Mouse (Mus musculus) forebrain, embryonic 16.5 days (tissue): ENCODE data around the gene Zfp639. TPM values are rescaled to one million over a fixed set of nuclear protein-coding genes. Genes with fewer than 3 reads are reported as not detected.
A peak's percentile ranks its signal among the peaks of the same experiment; 100 is the strongest.

Source experiments
- ATAC-seq: fragments of 200-750 bp; cut with Nextera tagmentation; 2 replicates; pipeline ENCODE4 v1.8.0; 2017; ENCODE audit warnings: mild to moderate bottlenecking, moderate library complexity
- H3K27ac ChIP-seq: fragments of 300-500 bp; sonication (generic); 2 replicates; pipeline ENCODE4 v1.5.1; 2014; ENCODE audit warnings: low read length, control low read depth
- H3K27me3 ChIP-seq: fragments of 300-500 bp; sonication (generic); replicated peaks from 2 replicates; pipeline ENCODE4 v1.6.1; 2014; ENCODE audit warnings: low read length; ENCODE audit not compliant: control insufficient read depth, insufficient read depth
- H3K36me3 ChIP-seq: fragments of 300-500 bp; sonication (generic); 2 replicates; pipeline ENCODE4 v1.6.1; 2014; ENCODE audit not compliant: control insufficient read depth, insufficient read depth
- H3K4me1 ChIP-seq: fragments of 300-500 bp; sonication (generic); replicated peaks from 2 replicates; pipeline ENCODE4 v1.6.1; 2014; ENCODE audit warnings: low read length; ENCODE audit not compliant: control insufficient read depth, insufficient read depth
- H3K4me2 ChIP-seq: fragments of 300-500 bp; sonication (generic); 2 replicates; pipeline ENCODE4 v1.6.1; 2014; ENCODE audit warnings: mild to moderate bottlenecking, low read length, control low read depth
- H3K4me3 ChIP-seq: fragments of 300-500 bp; sonication (generic); replicated peaks from 2 replicates; pipeline ENCODE4 v1.5.1; 2014; ENCODE audit warnings: mild to moderate bottlenecking, low read length, control low read depth
- H3K9ac ChIP-seq: fragments of 300-500 bp; sonication (generic); replicated peaks from 2 replicates; pipeline ENCODE4 v1.6.1; 2014; ENCODE audit warnings: low read depth, low read length, control low read depth
- H3K9me3 ChIP-seq: fragments of 300-500 bp; sonication (generic); 2 replicates; pipeline ENCODE4 v1.6.1; 2016; ENCODE audit warnings: low read length; ENCODE audit not compliant: control insufficient read depth
- WGBS: fragments of 180-500 bp; shearing (Covaris S2); extraction: QIAGEN DNeasy Blood & Tissue Kit; methylation state at CpG from one replicate; pipeline ENCODE4 v1.1.7; 2014; 5-methylcytosine and 5-hydroxymethylcytosine counted together
- polyA plus RNA-seq: library from polyadenylated mRNA; unstranded; fragments of >200 nt; fragmentation: Nextera tagmentation; extraction: Ambion mirVana; gene quantifications from 2 replicates; pipeline ENCODE4 v1.2.1, GENCODE M21; 2015

The Zfp639 gene
- 38.8 and 39.8 TPM in 2 replicates for polyA plus RNA-seq

DNA sequence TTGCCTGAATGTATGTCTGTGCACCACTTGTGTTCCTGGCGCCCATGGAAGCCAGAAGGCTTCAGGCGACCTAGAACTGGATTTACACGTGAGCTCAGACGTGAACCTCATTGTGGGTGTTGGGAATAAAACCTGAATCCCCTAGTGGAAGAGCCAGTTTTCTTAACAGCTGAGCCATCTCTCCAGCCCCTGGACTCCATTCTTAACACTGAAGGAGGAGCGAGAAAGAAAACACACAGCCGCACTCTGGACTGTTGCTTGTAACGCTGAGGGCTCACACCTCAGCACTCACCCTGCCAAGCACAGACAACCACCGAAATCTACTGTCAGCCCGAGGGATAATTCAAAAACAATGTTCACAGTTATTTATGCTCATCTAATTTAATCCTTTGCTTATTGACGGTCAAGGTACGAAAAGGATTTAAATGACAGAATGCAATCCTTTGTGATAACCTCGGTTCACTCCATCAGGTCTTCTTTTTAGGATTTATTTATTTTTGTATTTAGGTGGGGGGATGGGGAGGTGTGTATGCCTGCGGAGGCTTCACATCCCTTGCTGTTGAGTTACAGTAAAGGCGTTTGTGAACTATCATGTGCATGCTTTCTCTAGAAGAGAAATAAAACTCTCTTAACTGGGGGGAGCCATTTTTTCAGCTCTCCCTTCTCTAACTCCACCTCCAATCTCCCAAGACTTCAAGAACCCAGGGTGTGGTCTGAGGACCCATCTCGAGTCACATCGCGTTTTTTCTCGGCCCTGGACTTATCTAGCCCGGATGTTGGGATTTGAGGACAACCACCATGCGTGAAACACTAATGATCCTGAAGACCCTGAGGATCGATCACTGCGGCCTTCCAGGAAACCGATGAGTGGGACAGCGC lies at the start of gene Zfp639:
Zfp639 (plus strand) TSS at position 764 of the 879 bp plus-strand sequence.
- 8% methylated on average over 24 of the region's 24 CpGs for WGBS
- no peak for ATAC-seq
- Histone ChIP-seq H3K27me3 (no peaks in the 10 kb centered on the region), H3K4me1 (peaks cover 25% of the 10 kb centered on the region), H3K4me2 (peak within 1 kb of the TSS; percentile 90), H3K4me3 (peak within 1 kb of the TSS; percentile 93), H3K36me3 (no peaks in the 10 kb centered on the region), H3K9me3 (no peaks in the 10 kb centered on the region), H3K27ac (peak within 1 kb of the TSS; percentile 58), H3K9ac (peak within 1 kb of the TSS; percentile 98)

DNA sequence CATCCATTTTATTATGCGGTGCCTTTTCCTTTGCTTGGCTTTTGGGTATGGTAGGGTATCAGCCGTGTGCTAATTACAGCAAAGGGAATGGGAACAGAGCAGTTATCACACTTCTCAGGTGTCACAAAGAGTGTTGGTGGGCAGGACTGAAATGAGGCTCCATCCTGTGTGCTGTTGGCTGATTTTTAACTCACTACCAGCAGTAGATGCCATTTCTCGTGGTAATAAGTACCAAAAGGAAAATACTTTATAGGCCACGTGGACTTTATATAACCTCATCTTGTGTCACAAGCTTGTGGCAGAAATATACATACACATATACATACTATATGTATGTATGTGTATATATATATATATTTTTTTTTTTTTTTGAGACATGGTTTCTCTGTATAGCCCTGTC lies 42.7 kb upstream of the Zfp639 start:
- Histone ChIP-seq H3K4me2 (no peak overlapping the region), H3K9ac (no peak overlapping the region), H3K4me3 (no peak overlapping the region), H3K4me1 (no peaks in the 10 kb centered on the region), H3K9me3 (no peaks in the 10 kb centered on the region), H3K27me3 (no peaks in the 10 kb centered on the region), H3K27ac (no peak overlapping the region), H3K36me3 (peaks cover 12% of the 10 kb centered on the region)
- no peak for ATAC-seq
- WGBS, result 92% methylated on average over 4 of the region's 4 CpGs

GRCm38 (mm10) chr3:32468411-32468810 lies 41.6 kb upstream of the Zfp639 start:
- H3K4me3 ChIP-seq, result no peak overlapping the region
- no peaks in the 10 kb centered on the region for H3K27me3 ChIP-seq
- H3K27ac ChIP-seq, result no peak overlapping the region
- no peaks in the 10 kb centered on the region for H3K4me1 ChIP-seq
- peaks cover 3% of the 10 kb centered on the region for H3K36me3 ChIP-seq
- no peak overlapping the region for H3K4me2 ChIP-seq
- H3K9ac ChIP-seq, result no peak overlapping the region
- ATAC-seq, result no peak
- H3K9me3 ChIP-seq, result no peaks in the 10 kb centered on the region
- 69% methylated on average over 4 of the region's 4 CpGs for WGBS

GRCm38 (mm10) chr3:32470449-32470848 lies 39.6 kb upstream of the Zfp639 start:
- H3K27ac ChIP-seq, result no peak overlapping the region
- H3K4me2 ChIP-seq, result no peak overlapping the region
- no peak for ATAC-seq
- H3K9ac ChIP-seq, result no peak overlapping the region
- no peaks in the 10 kb centered on the region for H3K36me3 ChIP-seq
- 74% methylated on average over 7 of the region's 7 CpGs for WGBS
- no peaks in the 10 kb centered on the region for H3K9me3 ChIP-seq
- H3K27me3 ChIP-seq, result no peaks in the 10 kb centered on the region
- H3K4me3 ChIP-seq, result no peak overlapping the region
- H3K4me1 ChIP-seq, result no peaks in the 10 kb centered on the region

- H3K9ac ChIP-seq, result no peak overlapping the region
- no peak overlapping the region for H3K4me2 ChIP-seq
- H3K9me3 ChIP-seq, result no peaks in the 10 kb centered on the region
- H3K4me1 ChIP-seq, result no peaks in the 10 kb centered on the region
- no peaks in the 10 kb centered on the region for H3K36me3 ChIP-seq
- 77% methylated on average over 6 of the region's 6 CpGs for WGBS
- H3K27ac ChIP-seq, result no peak overlapping the region
- no peaks in the 10 kb centered on the region for H3K27me3 ChIP-seq
- no peak overlapping the region for H3K4me3 ChIP-seq
- 0 out of 2 replicates have a peak, but pooled peaks have one; percentile 11 for ATAC-seq
Measured at GRCm38 (mm10) chr3:32471098-32471497, 39.0 kb upstream of the Zfp639 start.

DNA sequence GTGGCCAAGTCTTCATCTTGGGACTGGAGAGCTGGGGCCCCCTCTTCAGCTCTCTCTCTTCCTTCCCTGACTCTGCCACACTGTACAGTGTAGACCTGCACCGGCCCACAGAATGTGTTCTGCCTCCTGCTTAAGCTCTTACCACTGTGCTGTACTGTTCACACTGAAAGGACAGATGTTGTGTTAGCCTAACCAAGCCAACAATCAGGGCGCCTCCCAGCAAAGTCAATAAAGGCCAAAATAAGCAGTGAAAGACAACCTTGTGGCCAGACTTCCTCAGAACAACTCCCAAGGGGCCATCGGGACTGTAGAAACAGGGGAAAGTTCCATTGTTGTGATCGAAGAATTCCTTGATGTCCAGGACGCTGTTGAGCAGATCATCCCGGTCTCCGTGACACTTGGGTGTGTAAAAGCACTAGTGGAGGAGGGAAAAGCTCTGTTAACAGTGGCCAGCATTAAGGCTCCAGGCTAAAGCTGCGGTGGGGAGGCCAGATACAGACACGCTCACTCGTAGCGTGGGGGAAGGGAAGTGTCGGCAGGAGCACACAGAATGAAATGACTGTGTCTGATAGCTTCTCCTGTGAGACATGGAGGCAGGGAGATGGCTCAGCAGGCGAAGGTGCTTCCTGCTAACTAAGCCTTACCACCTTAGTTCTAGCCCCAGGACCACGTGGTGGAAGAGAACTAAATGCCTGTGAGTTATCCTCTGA lies 37.7 kb upstream of the Zfp639 start:
- no peak overlapping the region for H3K9ac ChIP-seq
- no peaks in the 10 kb centered on the region for H3K4me1 ChIP-seq
- H3K36me3 ChIP-seq, result no peaks in the 10 kb centered on the region
- H3K27me3 ChIP-seq, result no peaks in the 10 kb centered on the region
- no peak overlapping the region for H3K27ac ChIP-seq
- H3K4me3 ChIP-seq, result no peak overlapping the region
- H3K4me2 ChIP-seq, result no peak overlapping the region
- WGBS, result 83% methylated on average over 14 of the region's 14 CpGs
- ATAC-seq, result no peak; the same call in 1 of the 2 replicates
- no peaks in the 10 kb centered on the region for H3K9me3 ChIP-seq

DNA sequence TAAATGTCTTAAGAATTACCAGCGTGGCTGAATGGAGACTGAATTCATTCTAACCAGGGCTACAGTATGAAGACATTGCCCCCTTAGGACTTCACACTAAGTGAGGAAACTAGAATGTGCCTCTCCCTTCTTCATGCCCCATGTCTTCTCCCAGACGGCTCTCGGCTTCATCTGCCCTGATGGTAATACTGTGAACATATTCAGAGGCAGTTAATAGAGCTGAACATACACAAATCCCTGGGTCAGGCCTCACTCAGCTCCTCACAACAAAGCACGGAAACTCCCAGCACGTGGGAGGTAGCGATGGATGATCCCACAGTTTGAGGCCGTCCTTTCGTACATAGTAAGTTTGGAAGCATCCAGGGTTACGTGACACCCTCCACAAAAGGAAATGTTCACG lies 36.9 kb upstream of the Zfp639 start:
- Histone ChIP-seq H3K4me1 (no peaks in the 10 kb centered on the region), H3K27me3 (no peaks in the 10 kb centered on the region), H3K9ac (no peak overlapping the region), H3K4me2 (no peak overlapping the region), H3K36me3 (no peaks in the 10 kb centered on the region), H3K9me3 (no peaks in the 10 kb centered on the region), H3K27ac (no peak overlapping the region), H3K4me3 (no peak overlapping the region)
- ATAC-seq, result no peak
- WGBS, result 88% methylated on average over 10 of the region's 10 CpGs

DNA sequence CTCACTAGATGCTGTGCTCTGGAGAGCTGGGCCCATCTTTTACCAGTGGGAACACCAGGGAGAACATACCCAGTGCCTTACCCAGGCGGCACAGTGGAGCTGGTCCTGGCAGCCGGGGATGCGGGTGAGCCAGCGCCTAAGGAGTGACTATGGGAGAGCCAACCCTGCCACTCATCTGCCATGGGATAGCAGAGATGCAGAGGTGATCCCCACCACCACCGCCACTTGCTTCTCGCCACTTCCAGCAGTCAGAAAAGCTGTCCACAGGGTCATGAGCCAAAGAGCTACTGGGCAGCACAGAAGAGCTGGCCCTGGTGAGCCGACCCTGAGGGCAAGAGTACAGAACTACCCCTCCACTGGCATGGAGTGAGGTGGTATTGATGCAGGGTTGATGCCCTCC lies 30.1 kb upstream of the Zfp639 start:
- 88% methylated on average over 7 of the region's 7 CpGs for WGBS

GRCm38 (mm10) chr3:32483035-32483434 lies 27.0 kb upstream of the Zfp639 start:
- 90% methylated on average over 3 of the region's 3 CpGs for WGBS

More for the DNA sequence above, 30.1 kb upstream of the Zfp639 start:
- no peak overlapping the region for H3K9ac ChIP-seq
- H3K27me3 ChIP-seq, result no peaks in the 10 kb centered on the region
- no peaks in the 10 kb centered on the region for H3K36me3 ChIP-seq
- H3K27ac ChIP-seq, result no peak overlapping the region
- H3K9me3 ChIP-seq, result no peaks in the 10 kb centered on the region
- H3K4me2 ChIP-seq, result no peak overlapping the region
- no peaks in the 10 kb centered on the region for H3K4me1 ChIP-seq
- no peak overlapping the region for H3K4me3 ChIP-seq
- no peak for ATAC-seq

More at GRCm38 (mm10) chr3:32483035-32483434, 27.0 kb upstream of the Zfp639 start:
- Histone ChIP-seq H3K4me1 (no peaks in the 10 kb centered on the region), H3K4me3 (no peak overlapping the region), H3K27me3 (no peaks in the 10 kb centered on the region), H3K4me2 (no peak overlapping the region), H3K27ac (no peak overlapping the region), H3K9me3 (no peaks in the 10 kb centered on the region), H3K9ac (no peak overlapping the region), H3K36me3 (no peaks in the 10 kb centered on the region)
- no peak for ATAC-seq
